Mouse (Mus musculus) frontal cortex, postnatal 36 days (tissue): ENCODE measurements around the gene Nxpe2.

Source experiments
- DNase-seq, 2 experiments: peaks; one replicate each; pipeline ENCODE4 v3.0.0; 2022; ENCODE audit warnings: low spot score in 2 of 2

Gene Nxpe2

DNA sequence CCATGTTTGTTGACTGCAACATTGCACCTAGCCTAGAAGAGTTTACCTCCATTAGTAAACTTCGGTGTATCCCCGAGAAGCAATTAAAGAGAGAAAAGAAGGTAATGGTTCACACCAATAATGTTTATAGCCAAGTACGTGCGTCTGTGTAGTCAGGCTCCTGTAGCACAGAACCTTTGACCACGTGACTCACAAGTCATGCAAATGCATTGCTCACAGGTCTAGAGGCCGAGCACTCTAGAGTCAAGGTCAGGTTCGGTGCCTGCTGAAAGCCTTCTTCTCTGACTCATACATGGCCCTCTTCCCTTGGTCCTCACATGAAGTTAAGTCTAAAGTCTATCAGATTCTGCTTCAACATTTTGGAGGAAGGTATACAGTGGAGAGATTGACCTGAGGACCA, 54.3 kb downstream of the Nxpe2 start:
- no peak for DNase-seq

DNA sequence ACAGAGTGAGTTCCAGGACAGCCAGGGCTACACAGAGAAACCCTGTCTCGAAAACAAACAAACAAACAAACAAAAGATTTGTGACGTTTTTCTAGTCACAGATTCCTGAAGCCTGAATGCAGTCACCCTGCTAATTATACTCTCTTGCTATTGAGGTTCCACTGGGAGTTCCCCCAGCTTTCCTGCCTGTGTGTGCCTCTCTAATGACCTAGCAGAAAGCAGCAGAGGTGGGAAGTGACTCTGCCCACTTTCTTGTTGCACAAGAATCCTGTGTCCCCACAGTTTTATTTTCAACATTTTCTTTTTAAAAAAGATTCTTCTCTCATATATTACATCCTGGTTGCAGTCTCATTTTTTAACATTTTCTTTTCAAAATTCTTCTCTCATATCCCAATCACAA, 58.5 kb downstream of the Nxpe2 start:
- DNase-seq, result no peak

DNA sequence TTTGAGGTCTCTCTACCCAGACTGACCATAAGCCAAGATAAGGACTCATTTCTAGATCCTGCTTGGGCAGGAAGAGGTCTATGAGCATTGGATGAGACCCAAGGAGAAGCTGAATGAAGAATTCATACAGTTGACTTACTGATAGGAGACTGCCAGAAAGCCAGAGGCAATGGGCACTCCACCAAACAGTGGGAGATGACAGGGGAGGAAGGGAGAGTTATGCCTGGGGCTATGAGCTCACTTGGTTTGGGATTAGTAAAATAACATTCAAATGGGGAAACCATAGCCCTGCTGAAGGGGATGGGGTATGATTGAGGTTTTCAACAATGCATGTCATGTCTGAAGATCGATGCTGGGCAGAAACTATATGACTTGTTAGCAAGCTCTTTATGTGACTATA, 63.0 kb downstream of the Nxpe2 start:
- no peak for DNase-seq

DNA sequence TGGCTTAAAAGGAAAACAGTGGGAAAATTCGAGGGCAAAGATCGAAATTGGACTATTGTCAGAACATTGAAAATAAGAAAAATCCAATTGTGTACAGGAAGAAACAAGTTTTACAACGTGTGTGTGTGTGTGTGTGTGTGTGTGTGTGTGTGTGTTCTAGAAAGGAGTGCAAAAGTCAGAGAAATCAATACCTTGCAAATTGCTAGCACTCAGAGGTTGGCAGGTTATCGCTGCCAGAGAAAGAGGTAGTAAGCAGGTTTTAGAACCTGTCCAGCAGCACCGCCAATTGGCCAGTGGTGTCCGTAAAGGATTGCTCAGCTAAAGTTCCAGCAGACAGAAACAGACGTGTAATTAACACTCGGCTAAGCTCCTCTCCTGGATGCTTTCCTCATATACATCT, 69.0 kb downstream of the Nxpe2 start:
- no peak for DNase-seq

- no peak for DNase-seq
Measured at GRCm38 (mm10) chr9:48276831-48277230, 76.4 kb downstream of the Nxpe2 start.
